Mouse (Mus musculus): ENCODE data around the gene Evx2.

- no peak for TF ChIP-seq CTCF (IDR thresholded peaks at IDR 0.05; ENCODE audit: low read depth)
- TF ChIP-seq EP300 (IDR thresholded peaks at IDR 0.05; ENCODE audit: low read depth), result no peak
Observed at GRCm38 (mm10) chr2:74657251-74658023, 1.9 kb downstream of the Evx2 start.

Data from liver, postnatal 0 days (tissue).